Mouse (Mus musculus) stomach, embryonic 16.5 days (tissue): ENCODE data around the gene Mark2. TPM values are rescaled to one million over a fixed set of nuclear protein-coding genes. Genes with fewer than 3 reads are reported as not detected.

ENCODE experiments used
- ATAC-seq: fragments of 200-750 bp; cut with Nextera tagmentation; 2 replicates; pipeline ENCODE4 v1.8.0; 2017; ENCODE audit warnings: moderate number of reproducible peaks, moderate TSS enrichment; ENCODE audit not compliant: insufficient read depth, low FRiP score
- H3K27ac ChIP-seq: fragments of 300-500 bp; sonication (generic); 2 replicates; pipeline ENCODE4 v1.5.1; 2014; ENCODE audit warnings: low read length
- H3K27me3 ChIP-seq: fragments of 300-500 bp; sonication (generic); 2 replicates; pipeline ENCODE4 v1.6.1; 2014; ENCODE audit warnings: low read length, control low read depth, mixed read lengths; ENCODE audit not compliant: control insufficient read depth, insufficient read depth
- H3K36me3 ChIP-seq: fragments of 300-500 bp; sonication (generic); 2 replicates; pipeline ENCODE4 v1.6.1; 2014; ENCODE audit warnings: low read length; ENCODE audit not compliant: control insufficient read depth, insufficient read depth
- H3K4me1 ChIP-seq: fragments of 300-500 bp; sonication (generic); 2 replicates; pipeline ENCODE4 v1.6.1; 2014; ENCODE audit warnings: low read length, control low read depth, mixed read lengths; ENCODE audit not compliant: control insufficient read depth, insufficient read depth
- H3K4me2 ChIP-seq: fragments of 300-500 bp; sonication (generic); 2 replicates; pipeline ENCODE4 v1.6.1; 2014; ENCODE audit warnings: low read depth, low read length, mixed read lengths
- H3K4me3 ChIP-seq: fragments of 300-500 bp; sonication (generic); replicated peaks from 2 replicates; pipeline ENCODE4 v1.5.1; 2014; ENCODE audit warnings: mild to moderate bottlenecking, low read length
- H3K9ac ChIP-seq: fragments of 300-500 bp; sonication (generic); 2 replicates; pipeline ENCODE4 v1.6.1; 2014; ENCODE audit warnings: low read length
- H3K9me3 ChIP-seq: fragments of 300-500 bp; sonication (generic); replicated peaks from 2 replicates; pipeline ENCODE4 v1.6.1; 2016; ENCODE audit warnings: low read length, control low read depth; ENCODE audit not compliant: control insufficient read depth
- WGBS: fragments of 180-500 bp; shearing (Covaris S2); extraction: QIAGEN DNeasy Blood & Tissue Kit; methylation state at CpG from one replicate; pipeline ENCODE4 v1.1.7; 2014; 5-methylcytosine and 5-hydroxymethylcytosine counted together
- polyA plus RNA-seq: library from polyadenylated mRNA; unstranded; fragments of >200 nt; fragmentation: Nextera tagmentation; extraction: Ambion mirVana; gene quantifications from 2 replicates; pipeline ENCODE4 v1.2.1, GENCODE M21; 2015

Gene Mark2
- polyA plus RNA-seq, 1 experiment from 2014 or later, result 42.7 TPM

GRCm38 (mm10) chr19:7226511-7226914, 115.1 kb downstream of the Mark2 start:
- no peak overlapping the region for H3K9ac ChIP-seq
- H3K27ac ChIP-seq, result peak overlapping the region; percentile 85
- H3K27me3 ChIP-seq, result no peaks in the 10 kb centered on the region
- H3K4me1 ChIP-seq, result no peaks in the 10 kb centered on the region
- no peak overlapping the region for H3K4me3 ChIP-seq
- WGBS, result 65% methylated on average over 6 of the region's 6 CpGs
- H3K9me3 ChIP-seq, result no peaks in the 10 kb centered on the region
- no peak overlapping the region for H3K4me2 ChIP-seq
- ATAC-seq, result peak; percentile 77; the same call in 1 of the 2 replicates
- H3K36me3 ChIP-seq, result peaks cover 13% of the 10 kb centered on the region

Other genes with a start within 250 kb of the Mark2 start
- gene Flrt1, start 236.1 kb downstream of the Mark2 start, polyA plus RNA-seq, result 3.4 and 3.6 TPM in 2 replicates
- gene Otub1, start 135.5 kb downstream of the Mark2 start, polyA plus RNA-seq, result 157 and 169 TPM in 2 replicates
- gene Cox8a, start 124.2 kb downstream of the Mark2 start, polyA plus RNA-seq, result 986 and 1,009 TPM in 2 replicates
- 46.9 and 50.4 TPM in 2 replicates for gene Naa40, start 100.7 kb downstream of the Mark2 start, polyA plus RNA-seq
- 5.4 and 9.7 TPM in 2 replicates for gene Rcor2, start 74.5 kb downstream of the Mark2 start, polyA plus RNA-seq
- 19.8 and 22.5 TPM in 2 replicates for gene Spindoc, start 41.1 kb upstream of the Mark2 start, polyA plus RNA-seq
- gene 2700081O15Rik, start 75.8 kb upstream of the Mark2 start, polyA plus RNA-seq, result 4.6 and 5.0 TPM in 2 replicates
- 132 and 139 TPM in 2 replicates for gene Rtn3, start 141.4 kb upstream of the Mark2 start, polyA plus RNA-seq
- gene Atl3, start 152.2 kb upstream of the Mark2 start, polyA plus RNA-seq, result 14.0 and 16.2 TPM in 2 replicates
- 15.7 and 15.8 TPM in 2 replicates for gene Pla2g16, start 215.6 kb upstream of the Mark2 start, polyA plus RNA-seq